Mouse (Mus musculus) left cerebral cortex, postnatal 14 days (tissue): Measurements from ENCODE around the gene Gm8909. TPM values are rescaled to one million over a fixed set of nuclear protein-coding genes. Genes with fewer than 3 reads are reported as not detected.
"Not testable (repeated sequence)": the region's sequence is repeated elsewhere in the genome, so short reads cannot be mapped to it uniquely, and the experiment has no call there.

ENCODE experiments used
- DNase-seq, 2 experiments: peaks; one replicate each; pipeline ENCODE4 v3.0.0; 2021 to 2022; ENCODE audit warnings: low spot score in 2 of 2, mixed read lengths in 1 of 2
- intact Hi-C: fragments of 180-260 bp; cut with DNase I; formaldehyde crosslinking; loops from one replicate; pipeline ENCODE4 v1.15.1; 2025
- total RNA-seq, 2 experiments: library from RNA; stranded (reverse); gene quantifications; 2 replicates each; pipeline ENCODE4 v1.2.3; 2021

The Gm8909 gene
- total RNA-seq, 2 experiments from 2014 or later, result not detected

GRCm38 (mm10) chr17:36124111-36124510 is 44.2 kb downstream of the Gm8909 start:
- DNase-seq, intact Hi-C loops: not testable (repeated sequence)

DNA sequence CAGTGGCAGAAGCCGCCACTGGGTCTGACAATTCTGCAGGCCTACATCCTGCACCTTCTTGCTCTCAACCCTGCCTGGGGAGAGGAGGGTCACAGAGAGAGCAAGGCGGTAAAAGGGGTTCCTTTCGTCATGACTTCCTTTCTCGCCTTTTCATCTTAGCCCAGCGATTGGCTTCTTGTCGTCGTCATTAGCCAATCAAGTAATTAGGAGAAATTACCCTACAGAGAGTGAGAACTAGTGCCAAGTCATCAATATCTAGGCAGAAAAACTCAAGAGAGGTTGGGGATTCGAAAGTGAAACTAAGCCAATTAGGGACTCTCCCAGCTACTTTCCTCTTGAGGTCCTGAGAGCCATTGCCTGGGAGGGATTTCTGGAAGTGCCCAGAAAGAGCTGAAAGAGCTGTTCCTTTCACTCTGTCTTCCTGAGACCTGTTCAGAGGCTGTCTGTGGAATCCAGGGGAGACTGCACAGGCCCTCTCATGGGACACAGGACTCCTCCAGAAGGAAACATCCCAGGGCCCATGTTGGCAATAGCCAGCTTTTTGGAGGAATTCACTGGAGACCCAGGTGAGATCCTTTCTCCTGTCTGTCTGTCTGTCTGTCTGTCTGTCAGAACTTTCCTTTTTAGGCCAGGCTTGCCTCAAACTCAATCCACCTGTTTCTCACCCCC is 46.9 kb downstream of the Gm8909 start, which contains the start of gene Gm19684:
Gene Gm19684 (plus strand): TSS at position 327 of the 669 bp plus-strand sequence.
- peak; percentile 18 to 58 for DNase-seq

GRCm38 (mm10) chr17:36120839-36121238 is 47.5 kb downstream of the Gm8909 start:
- intact Hi-C loops, DNase-seq: not testable (repeated sequence)

More for the DNA sequence above, 46.9 kb downstream of the Gm8909 start, which contains the start of gene Gm19684:
- intact Hi-C loops, result not testable (repeated sequence)

DNA sequence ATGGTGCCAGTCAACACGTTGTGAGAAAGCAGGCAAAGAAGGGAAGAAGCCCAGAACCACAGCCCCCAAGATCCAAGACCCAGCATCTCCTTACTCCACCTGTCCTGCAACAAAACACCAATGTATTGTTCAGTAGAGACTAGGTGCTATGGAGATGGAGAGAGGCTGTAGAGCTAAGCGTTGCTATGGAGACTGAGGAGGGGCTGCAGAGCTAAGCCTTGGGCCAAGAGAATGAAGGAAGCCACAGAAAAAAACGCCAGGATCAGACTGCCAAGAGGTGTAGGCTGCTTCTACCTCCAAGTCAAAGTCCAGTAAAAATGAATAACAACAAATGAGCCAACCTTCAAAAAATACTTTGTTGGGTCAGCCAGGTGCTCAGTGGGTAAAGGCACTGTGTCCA is 51.8 kb downstream of the Gm8909 start:
- intact Hi-C loops, result loop anchor here (10.0 kb wide), 1 partner anchor 182 kb away; no protein-coding TSS in a partner anchor
- not testable (repeated sequence) for DNase-seq

Other genes starting within 250 kb of the Gm8909 start
- 10 to 100 TPM; 77.1 to 77.8 TPM for gene Abcf1, start 198.8 kb downstream of the Gm8909 start, total RNA-seq
- gene Gnl1, start 188.7 kb downstream of the Gm8909 start, total RNA-seq, result 100 to 1,000 TPM; 146 to 148 TPM
- 10 to 100 TPM; 57.4 to 57.6 TPM for gene Prr3, start 188.3 kb downstream of the Gm8909 start, total RNA-seq
- 1 to 10 TPM; 1.0 to 1.1 TPM for gene H2-T24, start 148.0 kb downstream of the Gm8909 start, total RNA-seq
- 1 to 10 TPM; 3.8 to 4.6 TPM for gene H2-T23, start 135.7 kb downstream of the Gm8909 start, total RNA-seq
- gene H2-T22, start 125.8 kb downstream of the Gm8909 start, total RNA-seq, result 1 to 10 TPM; 4.3 to 6.7 TPM
- not detected for gene Gm6034, start 125.6 kb downstream of the Gm8909 start, total RNA-seq
- under 1 TPM; 0.55 to 0.57 TPM for gene Gm11127, start 110.2 kb downstream of the Gm8909 start, total RNA-seq
- not detected for gene Gm19684, start 46.9 kb downstream of the Gm8909 start, total RNA-seq
- gene Gm7030, start 39.1 kb downstream of the Gm8909 start, total RNA-seq, result not detected
- not detected for gene H2-T3, start 21.8 kb upstream of the Gm8909 start, total RNA-seq
- gene Rpp21, start 89.5 kb upstream of the Gm8909 start, total RNA-seq, result 10 to 100 TPM; 43.5 to 51.3 TPM
- 10 to 100 TPM; 20.0 to 20.2 TPM for gene Trim39, start 103.7 kb upstream of the Gm8909 start, total RNA-seq
- not detected for gene H2-M10.2, start 118.0 kb upstream of the Gm8909 start, total RNA-seq
- gene H2-M10.1, start 157.6 kb upstream of the Gm8909 start, total RNA-seq, result not detected
- gene H2-M10.3, start 199.9 kb upstream of the Gm8909 start, total RNA-seq, result not detected